Mouse (Mus musculus): ENCODE measurements around the gene Mapk14. TPM values are rescaled to one million over a fixed set of nuclear protein-coding genes. Genes with fewer than 3 reads are reported as not detected.

Mapk14 gene
- total and polyA plus RNA-seq, 2 experiments from 2014 or later, result 20.4 to 33.5 TPM

DNA sequence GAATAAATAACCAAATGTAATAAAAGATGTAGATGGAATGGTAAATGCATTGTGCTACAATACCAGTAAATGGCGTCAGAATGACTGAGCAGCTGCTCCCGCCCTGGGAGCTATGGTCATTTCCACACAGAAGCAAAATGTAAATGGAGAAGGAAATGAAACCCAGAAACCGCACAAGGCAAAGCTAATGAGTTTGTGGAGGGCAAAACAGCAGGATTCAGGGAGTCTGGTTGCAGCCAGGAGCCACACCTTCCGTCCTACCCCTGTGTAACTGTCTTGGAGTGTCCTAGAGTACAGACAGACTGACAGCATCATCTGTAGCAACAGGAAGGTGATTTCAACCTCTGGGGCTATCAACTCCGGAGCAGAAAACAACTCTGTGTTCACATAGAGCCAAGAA lies 65.3 kb downstream of the Mapk14 start:
- no peak overlapping the region for H3K9ac ChIP-seq
- ATAC-seq (no peak), DNase-seq (no peak)
- H3K36me3 ChIP-seq (ENCODE audit: insufficient read depth), result no peaks in the 10 kb centered on the region
- no peaks in the 10 kb centered on the region for H3K9me3 ChIP-seq (ENCODE audit: low read length)
- no peaks in the 10 kb centered on the region for H3K27me3 ChIP-seq (ENCODE audit: insufficient read depth, low read length)
- WGBS, result 74% methylated on average over 5 of the region's 5 CpGs
- no peak overlapping the region for H3K27ac ChIP-seq (ENCODE audit: low read depth, low read length)
- no peaks in the 10 kb centered on the region for H3K4me1 ChIP-seq (ENCODE audit: insufficient read depth)
- H3K4me3 ChIP-seq (ENCODE audit: low read depth, low read length), result no peak overlapping the region
- H3K4me2 ChIP-seq (ENCODE audit: low read depth), result no peak overlapping the region
- TF ChIP-seq CTCF (IDR thresholded peaks at IDR 0.05; ENCODE audit: low read depth), result no peak

DNA sequence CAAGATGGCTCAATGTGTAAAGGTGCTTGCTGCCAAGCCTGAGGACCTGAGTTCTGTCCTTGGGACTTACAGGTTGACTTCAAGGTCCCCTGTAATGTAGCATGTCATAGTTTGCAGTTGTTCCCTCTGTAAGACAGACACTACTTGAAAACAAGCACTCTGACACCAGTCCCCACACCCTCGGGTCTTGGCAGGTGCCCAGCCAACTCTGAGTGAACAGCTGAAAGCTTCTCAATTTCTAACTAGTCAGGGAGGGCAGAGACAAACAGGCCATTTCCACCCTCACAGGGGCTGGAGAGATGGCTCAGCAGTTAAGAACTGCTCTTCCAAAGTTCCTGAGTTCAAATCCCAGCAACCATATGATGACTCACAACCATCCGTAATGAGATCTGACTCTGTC lies 66.3 kb downstream of the Mapk14 start:
- ATAC-seq (no peak), DNase-seq (no peak)
- Histone ChIP-seq H3K9me3 (ENCODE audit: low read length) (no peaks in the 10 kb centered on the region), H3K4me3 (ENCODE audit: low read depth, low read length) (no peak overlapping the region), H3K27ac (ENCODE audit: low read depth, low read length) (no peak overlapping the region), H3K4me1 (ENCODE audit: insufficient read depth) (no peaks in the 10 kb centered on the region), H3K9ac (no peak overlapping the region), H3K4me2 (ENCODE audit: low read depth) (no peak overlapping the region), H3K27me3 (ENCODE audit: insufficient read depth, low read length) (no peaks in the 10 kb centered on the region), H3K36me3 (ENCODE audit: insufficient read depth) (no peaks in the 10 kb centered on the region)
- WGBS, result 61% methylated on average over 2 of the region's 2 CpGs
- TF ChIP-seq CTCF (IDR thresholded peaks at IDR 0.05; ENCODE audit: low read depth), result no peak

DNA sequence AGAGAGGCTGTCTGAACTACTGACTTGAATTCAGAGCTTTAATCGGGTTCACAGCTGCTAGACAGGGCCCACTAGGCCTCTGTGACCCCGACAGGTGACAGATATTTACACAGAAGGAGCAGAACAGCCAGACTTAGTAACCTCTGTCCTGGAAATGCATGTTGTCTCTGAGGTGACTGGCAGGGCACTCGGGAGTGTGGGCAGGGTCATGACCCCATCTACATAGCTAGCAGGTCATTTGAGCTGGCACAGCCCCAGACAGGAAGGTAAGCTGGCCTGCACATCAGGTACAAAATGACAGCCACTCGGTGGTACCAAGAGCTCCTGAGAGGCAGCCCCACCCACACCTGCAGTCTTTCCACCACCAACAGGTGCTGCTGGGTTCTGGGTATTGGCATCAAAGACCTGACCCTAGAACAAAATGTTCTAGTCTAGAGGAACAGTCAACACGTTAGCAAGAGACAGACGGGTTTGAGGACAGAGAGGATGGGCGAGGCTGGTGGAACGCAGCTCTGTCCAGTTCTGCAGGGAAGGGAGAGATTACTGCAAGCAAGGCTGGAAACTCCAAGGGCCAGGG lies 69.7 kb downstream of the Mapk14 start:
- Histone ChIP-seq H3K9me3 (ENCODE audit: low read length) (no peaks in the 10 kb centered on the region), H3K36me3 (ENCODE audit: insufficient read depth) (no peaks in the 10 kb centered on the region), H3K9ac (no peak overlapping the region), H3K27ac (ENCODE audit: low read depth, low read length) (no peak overlapping the region), H3K27me3 (ENCODE audit: insufficient read depth, low read length) (no peaks in the 10 kb centered on the region), H3K4me1 (ENCODE audit: insufficient read depth) (no peaks in the 10 kb centered on the region), H3K4me2 (ENCODE audit: low read depth) (no peak overlapping the region), H3K4me3 (ENCODE audit: low read depth, low read length) (no peak overlapping the region)
- ATAC-seq (no peak), DNase-seq (no peak)
- no peak for TF ChIP-seq CTCF (IDR thresholded peaks at IDR 0.05; ENCODE audit: low read depth)
- 81% methylated on average over 8 of the region's 8 CpGs for WGBS

DNA sequence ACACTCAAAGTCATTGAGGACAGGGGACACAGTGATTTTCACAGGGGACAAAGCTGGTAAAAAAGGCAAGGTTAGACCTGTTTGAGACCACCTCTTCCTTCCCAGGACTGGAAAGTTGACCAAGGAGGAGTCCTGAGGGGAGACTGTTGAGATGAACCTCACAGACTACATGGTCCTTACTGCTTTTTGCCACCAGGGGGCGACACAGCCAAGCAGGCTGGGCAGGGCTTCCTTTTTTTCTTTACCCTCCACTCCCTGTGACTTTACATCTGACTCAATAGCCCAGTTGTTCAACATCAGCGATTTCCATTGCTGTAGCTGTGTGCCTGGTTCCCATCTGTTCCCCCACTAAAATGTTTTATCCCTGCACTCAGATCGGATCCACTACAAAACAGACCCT lies 70.7 kb downstream of the Mapk14 start:
- no peak overlapping the region for H3K27ac ChIP-seq (ENCODE audit: low read depth, low read length)
- H3K27me3 ChIP-seq (ENCODE audit: insufficient read depth, low read length), result no peaks in the 10 kb centered on the region
- no peaks in the 10 kb centered on the region for H3K4me1 ChIP-seq (ENCODE audit: insufficient read depth)
- H3K4me3 ChIP-seq (ENCODE audit: low read depth, low read length), result no peak overlapping the region
- WGBS, result 12% methylated on average over 3 of the region's 3 CpGs
- peak; percentile 50 for DNase-seq
- no peaks in the 10 kb centered on the region for H3K36me3 ChIP-seq (ENCODE audit: insufficient read depth)
- no peak overlapping the region for H3K4me2 ChIP-seq (ENCODE audit: low read depth)
- H3K9me3 ChIP-seq (ENCODE audit: low read length), result no peaks in the 10 kb centered on the region
- TF ChIP-seq CTCF (IDR thresholded peaks at IDR 0.05; ENCODE audit: low read depth), result peak; percentile 81
- H3K9ac ChIP-seq, result no peak overlapping the region
- no peak; the same call in 1 of the 2 replicates for ATAC-seq

DNA sequence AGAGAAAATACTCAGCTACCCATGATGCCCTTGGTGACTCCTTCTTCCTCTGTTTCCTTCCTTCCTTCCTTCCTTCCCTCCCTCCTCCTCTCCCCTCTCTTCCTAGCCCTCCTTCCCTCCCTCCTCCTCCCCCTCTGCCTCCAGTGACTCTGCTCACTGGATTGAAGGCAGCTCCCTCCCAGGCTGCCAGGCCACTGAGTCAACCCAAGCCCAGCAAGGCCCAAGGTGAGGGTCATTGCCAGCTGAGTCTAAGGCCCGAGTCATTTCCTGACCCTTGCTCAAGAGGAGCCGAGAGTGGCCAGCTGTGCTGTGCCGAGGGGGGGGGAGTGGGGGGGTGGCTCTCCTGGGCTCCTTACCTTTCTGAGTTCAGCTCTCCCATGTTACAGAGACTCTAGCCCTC lies 75.1 kb downstream of the Mapk14 start:
- H3K9me3 ChIP-seq (ENCODE audit: low read length), result no peaks in the 10 kb centered on the region
- WGBS, result 71% methylated on average over 3 of the region's 3 CpGs
- no peak overlapping the region for H3K4me2 ChIP-seq (ENCODE audit: low read depth)
- no peak for DNase-seq
- H3K4me1 ChIP-seq (ENCODE audit: insufficient read depth), result peaks cover 5% of the 10 kb centered on the region; the same call in 1 of the 2 replicates
- no peak for ATAC-seq
- H3K27me3 ChIP-seq (ENCODE audit: insufficient read depth, low read length), result peaks cover 26% of the 10 kb centered on the region
- H3K36me3 ChIP-seq (ENCODE audit: insufficient read depth), result no peaks in the 10 kb centered on the region
- H3K9ac ChIP-seq, result no peak overlapping the region
- no peak overlapping the region for H3K4me3 ChIP-seq (ENCODE audit: low read depth, low read length)
- no peak overlapping the region for H3K27ac ChIP-seq (ENCODE audit: low read depth, low read length)
- no peak for TF ChIP-seq CTCF (IDR thresholded peaks at IDR 0.05; ENCODE audit: low read depth)

DNA sequence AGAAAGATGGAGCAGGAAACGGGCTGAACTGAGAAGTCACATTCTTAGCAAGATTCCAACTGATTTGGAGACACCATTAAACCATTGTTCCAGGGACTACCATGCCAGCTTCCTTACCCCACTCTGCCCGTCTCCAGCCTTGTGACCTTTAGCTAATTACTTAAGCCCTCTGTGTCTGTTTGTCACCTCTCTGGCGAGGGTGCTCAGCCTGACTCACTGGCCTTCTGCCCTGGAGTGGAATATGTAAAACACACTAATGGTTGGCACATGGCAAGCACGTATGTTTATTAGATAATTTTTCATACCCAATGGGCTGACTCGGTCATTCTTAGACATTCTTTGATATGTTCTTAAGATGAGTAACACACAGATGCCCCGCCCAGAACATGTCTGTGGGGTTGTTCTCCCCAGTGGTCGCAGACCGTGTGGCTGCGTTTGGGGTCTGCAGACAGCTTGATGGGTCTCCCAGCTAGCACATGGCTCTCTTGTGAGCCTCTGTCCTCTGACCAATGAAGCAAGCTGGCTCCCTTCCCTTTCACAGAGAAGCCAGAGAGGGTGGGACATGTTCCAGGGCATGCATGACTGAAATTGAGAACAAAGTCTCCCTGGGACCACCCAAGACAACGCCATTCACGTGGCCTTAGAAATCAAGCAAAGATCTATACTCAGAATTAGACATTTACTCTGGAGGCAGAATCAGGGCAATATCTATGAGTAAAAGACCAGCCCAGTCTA lies 75.8 kb downstream of the Mapk14 start:
- no peak overlapping the region for H3K4me3 ChIP-seq (ENCODE audit: low read depth, low read length)
- no peaks in the 10 kb centered on the region for H3K36me3 ChIP-seq (ENCODE audit: insufficient read depth)
- 74% methylated on average over 11 of the region's 11 CpGs for WGBS
- H3K27ac ChIP-seq (ENCODE audit: low read depth, low read length), result no peak overlapping the region
- H3K9ac ChIP-seq, result no peak overlapping the region
- peaks cover 26% of the 10 kb centered on the region for H3K27me3 ChIP-seq (ENCODE audit: insufficient read depth, low read length)
- no peak for ATAC-seq
- no peak overlapping the region for H3K4me2 ChIP-seq (ENCODE audit: low read depth)
- no peaks in the 10 kb centered on the region for H3K9me3 ChIP-seq (ENCODE audit: low read length)
- TF ChIP-seq CTCF (IDR thresholded peaks at IDR 0.05; ENCODE audit: low read depth), result no peak
- H3K4me1 ChIP-seq (ENCODE audit: insufficient read depth), result peaks cover 5% of the 10 kb centered on the region; the same call in 1 of the 2 replicates
- no peak for DNase-seq

DNA sequence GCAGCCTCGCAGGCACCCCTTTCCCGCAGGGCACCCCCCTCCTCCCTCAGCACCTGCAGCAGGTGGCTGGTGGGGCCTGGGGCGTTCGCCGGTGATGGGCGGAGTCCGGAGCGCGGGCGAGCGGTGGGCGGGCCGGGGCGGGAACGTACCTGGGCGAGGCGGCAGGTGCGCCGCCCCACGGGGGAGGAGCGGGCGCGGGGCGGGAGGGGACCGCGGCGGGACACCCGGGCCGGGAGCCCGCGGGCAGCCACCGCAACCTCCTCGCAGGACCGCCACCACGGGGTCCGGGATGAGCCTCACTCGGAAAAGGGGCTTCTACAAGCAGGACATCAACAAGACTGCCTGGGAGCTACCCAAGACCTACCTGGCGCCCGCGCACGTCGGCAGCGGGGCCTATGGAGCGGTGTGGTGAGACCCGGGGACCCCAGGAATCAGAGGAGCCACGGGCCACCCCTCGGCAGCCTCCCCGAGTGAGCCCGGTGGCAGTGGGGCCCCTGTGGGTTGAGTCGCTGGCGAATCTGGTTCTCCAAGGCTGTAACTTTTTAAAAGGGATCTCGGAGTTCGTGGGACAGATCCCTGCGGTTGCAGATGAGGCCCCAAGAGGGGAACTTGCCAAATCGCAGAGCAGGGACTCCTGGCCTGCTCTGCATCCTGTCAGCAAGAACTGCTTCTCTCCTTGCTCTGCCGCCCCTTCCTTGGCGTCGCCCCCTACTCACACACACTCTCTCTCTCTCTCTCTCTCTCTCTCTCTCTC lies 78.2 kb downstream of the Mapk14 start, which contains the start of gene Mapk13:
TSS of gene Mapk13 (plus strand) at position 177 of the 754 bp plus-strand sequence.
- ATAC-seq (no peak), DNase-seq (peak; percentile 16)
- no peaks in the 10 kb centered on the region for H3K9me3 ChIP-seq (ENCODE audit: low read length)
- 5% methylated on average over 54 of the region's 58 CpGs for WGBS
- TF ChIP-seq CTCF (IDR thresholded peaks at IDR 0.05; ENCODE audit: low read depth), result no peak
- 0 out of 2 replicates have a peak within 1 kb of the TSS, but pooled peaks have one; percentile 33 for H3K9ac ChIP-seq
- no peak within 1 kb of the TSS for H3K27ac ChIP-seq (ENCODE audit: low read depth, low read length)
- peak within 1 kb of the TSS; percentile 58 for H3K4me2 ChIP-seq (ENCODE audit: low read depth)
- peaks cover 5% of the 10 kb centered on the region; the same call in 1 of the 2 replicates for H3K4me1 ChIP-seq (ENCODE audit: insufficient read depth)
- peak within 1 kb of the TSS; percentile 33 for H3K4me3 ChIP-seq (ENCODE audit: low read depth, low read length)
- H3K36me3 ChIP-seq (ENCODE audit: insufficient read depth), result no peaks in the 10 kb centered on the region
- H3K27me3 ChIP-seq (ENCODE audit: insufficient read depth, low read length), result peaks cover 26% of the 10 kb centered on the region

Data from forebrain, postnatal 0 days (tissue).